Mouse (Mus musculus) heart, postnatal 0 days (tissue): ENCODE measurements around the gene Lmbr1l.

Experiments
- CTCF ChIP-seq: IDR thresholded peaks from 2 replicates; pipeline ENCODE4 v1.5.1; 2016; ENCODE audit warnings: antibody characterized with exemption, control low read depth, low read depth
- EP300 ChIP-seq: IDR thresholded peaks from 2 replicates; pipeline ENCODE4 v1.6.1; 2016; ENCODE audit warnings: antibody characterized with exemption, low read depth

DNA sequence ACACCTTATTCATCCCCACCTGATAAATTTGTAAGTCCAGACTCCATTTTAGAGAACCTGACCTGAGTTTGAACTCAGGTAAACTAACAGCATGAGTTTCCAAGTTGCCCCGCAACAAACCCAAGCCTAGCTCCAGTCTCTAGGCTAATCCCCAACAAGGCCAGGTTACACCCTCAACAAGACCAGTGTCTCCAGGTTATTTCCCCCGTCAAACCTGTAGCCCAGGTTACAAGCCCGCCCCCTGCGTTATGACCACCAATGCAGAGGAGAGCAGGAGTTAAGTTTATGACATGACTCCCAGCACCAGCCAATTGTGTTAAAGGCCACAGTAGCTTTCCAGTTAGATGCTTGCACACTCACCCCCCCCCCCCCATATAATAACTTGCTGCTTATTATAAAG, 25.1 kb upstream of the Lmbr1l start:
- no peak for TF ChIP-seq EP300
- TF ChIP-seq CTCF: no peak
